Mouse (Mus musculus): ENCODE results near the gene Dcst2.

- TF ChIP-seq CTCF (IDR thresholded peaks at IDR 0.05; ENCODE audit: low read depth) (no peak), EP300 (IDR thresholded peaks at IDR 0.05; ENCODE audit: low read depth) (no peak)
Observed at GRCm38 (mm10) chr3:89365153-89365485, 3.3 kb downstream of the Dcst2 start, which contains the start of gene Dcst1.

Data from heart, postnatal 0 days (tissue).